Mouse (Mus musculus) heart, postnatal 0 days (tissue): Measurements from ENCODE around the gene Srm. TPM values are rescaled to one million over a fixed set of nuclear protein-coding genes. Genes with fewer than 3 reads are reported as not detected.

Experiments
- ATAC-seq: fragments of 200-750 bp; cut with Nextera tagmentation; 2 replicates; pipeline ENCODE4 v1.8.0; 2017; ENCODE audit warnings: low read depth, moderate number of reproducible peaks, moderate library complexity; ENCODE audit not compliant: insufficient read depth
- DNase-seq: peaks from one replicate; pipeline ENCODE4 v3.0.0-alpha.2; 2016; ENCODE audit warnings: low spot score
- H3K27ac ChIP-seq: fragments of 300-500 bp; sonication (generic); 2 replicates; pipeline ENCODE4 v1.5.1; 2014; ENCODE audit warnings: low read depth, mild to moderate bottlenecking
- H3K27me3 ChIP-seq: fragments of 300-500 bp; sonication (generic); 2 replicates; pipeline ENCODE4 v1.6.1; 2014; ENCODE audit warnings: low read length, mixed read lengths; ENCODE audit not compliant: control insufficient read depth, insufficient read depth
- H3K36me3 ChIP-seq: fragments of 300-500 bp; sonication (generic); replicated peaks from 2 replicates; pipeline ENCODE4 v1.6.1; 2014; ENCODE audit warnings: low read length, mixed read lengths; ENCODE audit not compliant: control insufficient read depth, insufficient read depth
- H3K4me1 ChIP-seq: fragments of 300-500 bp; sonication (generic); 2 replicates; pipeline ENCODE4 v1.6.1; 2014; ENCODE audit warnings: antibody characterized with exemption; ENCODE audit not compliant: control insufficient read depth, insufficient read depth
- H3K4me2 ChIP-seq: fragments of 300-500 bp; sonication (generic); 2 replicates; pipeline ENCODE4 v1.6.1; 2014; ENCODE audit warnings: low read depth, mild to moderate bottlenecking, low read length, moderate library complexity
- H3K4me3 ChIP-seq: fragments of 300-500 bp; sonication (generic); 2 replicates; pipeline ENCODE4 v1.5.1; 2014; ENCODE audit warnings: low read depth, low read length
- H3K9ac ChIP-seq: fragments of 300-500 bp; sonication (generic); replicated peaks from 2 replicates; pipeline ENCODE4 v1.6.1; 2014; ENCODE audit warnings: low read depth, low read length, mixed read lengths
- H3K9me3 ChIP-seq: fragments of 300-500 bp; sonication (generic); replicated peaks from 2 replicates; pipeline ENCODE4 v1.6.1; 2016; ENCODE audit warnings: low read length; ENCODE audit not compliant: control insufficient read depth
- CTCF ChIP-seq: IDR thresholded peaks from 2 replicates; pipeline ENCODE4 v1.5.1; 2016; ENCODE audit warnings: antibody characterized with exemption, control low read depth, low read depth
- EP300 ChIP-seq: IDR thresholded peaks from 2 replicates; pipeline ENCODE4 v1.6.1; 2016; ENCODE audit warnings: antibody characterized with exemption, low read depth
- WGBS: fragments of 180-500 bp; shearing (Covaris S2); extraction: QIAGEN DNeasy Blood & Tissue Kit; methylation state at CpG from one replicate; pipeline ENCODE4 v1.1.7; 2014; 5-methylcytosine and 5-hydroxymethylcytosine counted together
- polyA plus RNA-seq: library from polyadenylated mRNA; unstranded; fragments of >200 nt; fragmentation: Nextera tagmentation; extraction: Ambion mirVana; gene quantifications from 2 replicates; pipeline ENCODE4 v1.2.1, GENCODE M21; 2015
- total RNA-seq: library from RNA; depleted of rRNA; stranded (reverse); fragments of >200 nt; gene quantifications from 2 replicates; pipeline ENCODE4 v1.2.3, GENCODE M21; 2014; ENCODE audit warnings: low replicate concordance; rRNA removed

Srm gene
- total and polyA plus RNA-seq, 2 experiments from 2014 or later = 15.0 to 51.4 TPM

- Histone ChIP-seq H3K27ac (no peak overlapping the region), H3K36me3 (no peaks in the 10 kb centered on the region), H3K9ac (no peak overlapping the region), H3K4me3 (peak overlapping the region; percentile 22; the same call in 1 of the 2 replicates), H3K9me3 (no peaks in the 10 kb centered on the region), H3K27me3 (no peaks in the 10 kb centered on the region), H3K4me2 (peak overlapping the region; percentile 58), H3K4me1 (peaks cover 6% of the 10 kb centered on the region; the same call in 1 of the 2 replicates)
- ATAC-seq (0 out of 2 replicates have a peak, but pooled peaks have one; percentile 12), DNase-seq (peak; percentile 70)
- 5% methylated on average over 9 of the region's 9 CpGs for WGBS
- TF ChIP-seq EP300 = no peak
- TF ChIP-seq CTCF = peak; percentile 76
These were observed 52.8 kb downstream of the Srm start for GRCm38 (mm10) chr4:148644157-148644511.

Other genes starting within 250 kb of the Srm start
- 25.6 and 32.4 TPM in 2 replicates for gene Ubiad1, start 146.7 kb upstream of the Srm start, total RNA-seq
- 18.9 and 19.6 TPM in 2 replicates for gene Ubiad1, start 146.7 kb upstream of the Srm start, polyA plus RNA-seq
- 31.2 and 52.2 TPM in 2 replicates for gene Mtor, start 142.9 kb upstream of the Srm start, total RNA-seq
- gene Mtor, start 142.9 kb upstream of the Srm start, polyA plus RNA-seq = 17.3 and 20.5 TPM in 2 replicates
- 2.9 and 4.9 TPM in 2 replicates for gene Angptl7, start 91.0 kb upstream of the Srm start, total RNA-seq
- gene Angptl7, start 91.0 kb upstream of the Srm start, polyA plus RNA-seq = 8.9 and 9.1 TPM in 2 replicates
- 47.0 and 57.0 TPM in 2 replicates for gene Exosc10, start 33.1 kb upstream of the Srm start, total RNA-seq
- 43.0 TPM in 2 replicates for gene Exosc10, start 33.1 kb upstream of the Srm start, polyA plus RNA-seq
- gene Masp2, start 11.1 kb downstream of the Srm start, total RNA-seq = not detected in 2 replicates
- not detected in 2 replicates for gene Masp2, start 11.1 kb downstream of the Srm start, polyA plus RNA-seq
- 69.0 and 89.9 TPM in 2 replicates for gene Tardbp, start 35.5 kb downstream of the Srm start, total RNA-seq
- 93.5 and 100 TPM in 2 replicates for gene Tardbp, start 35.5 kb downstream of the Srm start, polyA plus RNA-seq
- gene Gm572, start 51.8 kb downstream of the Srm start, total RNA-seq = 0.15 and 1.0 TPM in 2 replicates
- gene Gm572, start 51.8 kb downstream of the Srm start, polyA plus RNA-seq = 0.36 and 0.70 TPM in 2 replicates
- 42.6 and 45.4 TPM in 2 replicates for gene Casz1, start 212.9 kb downstream of the Srm start, total RNA-seq
- 13.7 and 16.4 TPM in 2 replicates for gene Casz1, start 212.9 kb downstream of the Srm start, polyA plus RNA-seq